Mouse (Mus musculus) kidney, adult 9 months (tissue): ENCODE data around the gene Zswim1.
"Not testable (repeated sequence)": the region's sequence is repeated elsewhere in the genome, so short reads cannot be mapped to it uniquely, and the experiment has no call there.

Source experiments
- DNase-seq: peaks from one replicate; pipeline ENCODE4 v3.0.0; 2022

Gene Zswim1

GRCm38 (mm10) chr2:164793236-164793635 lies 29.2 kb upstream of the Zswim1 start:
- peak; percentile 72 for DNase-seq

- no peak for DNase-seq
These were observed 28.7 kb upstream of the Zswim1 start for GRCm38 (mm10) chr2:164793772-164794171.

- DNase-seq = peak; percentile 93
These were observed 28.2 kb upstream of the Zswim1 start for GRCm38 (mm10) chr2:164794293-164794692.

GRCm38 (mm10) chr2:164795868-164796267 lies 26.6 kb upstream of the Zswim1 start:
- no peak for DNase-seq

GRCm38 (mm10) chr2:164798554-164798953 lies 23.9 kb upstream of the Zswim1 start:
- DNase-seq = not testable (repeated sequence)

GRCm38 (mm10) chr2:164800252-164801004 lies 22.1 kb upstream of the Zswim1 start:
- DNase-seq = no peak

- peak; percentile 57 for DNase-seq
These were observed 19.1 kb upstream of the Zswim1 start for GRCm38 (mm10) chr2:164803201-164803920.

- no peak for DNase-seq
These were observed 18.6 kb upstream of the Zswim1 start for GRCm38 (mm10) chr2:164803921-164804313.

- DNase-seq = peak; percentile 99
These were observed 17.8 kb upstream of the Zswim1 start, which contains the start of the genes Acot8 and Zswim3 for GRCm38 (mm10) chr2:164804533-164805331. Gene Acot8, minus strand, starts transcription at chr2:164804882. Gene Zswim3, plus strand, starts transcription at chr2:164805098.

- no peak for DNase-seq
These were observed 17.2 kb upstream of the Zswim1 start for GRCm38 (mm10) chr2:164805332-164805718.

GRCm38 (mm10) chr2:164806614-164807013 lies 15.9 kb upstream of the Zswim1 start:
- DNase-seq = no peak

- DNase-seq = no peak
These were observed 8.9 kb upstream of the Zswim1 start for GRCm38 (mm10) chr2:164813557-164813956.

- no peak for DNase-seq
These were observed 7.1 kb upstream of the Zswim1 start for GRCm38 (mm10) chr2:164815348-164815747.

- no peak for DNase-seq
These were observed 6.7 kb upstream of the Zswim1 start for GRCm38 (mm10) chr2:164815821-164816220.

- no peak for DNase-seq
These were observed 5.3 kb upstream of the Zswim1 start for GRCm38 (mm10) chr2:164817206-164817605.

- no peak for DNase-seq
These were observed 4.8 kb upstream of the Zswim1 start for GRCm38 (mm10) chr2:164817703-164818102.

- DNase-seq = no peak
These were observed 1.4 kb upstream of the Zswim1 start for GRCm38 (mm10) chr2:164821060-164821459.

GRCm38 (mm10) chr2:164823181-164823585 lies 697 bp downstream of the Zswim1 start:
- no peak for DNase-seq

- DNase-seq = no peak
These were observed 1.5 kb downstream of the Zswim1 start for GRCm38 (mm10) chr2:164823969-164824368.

- DNase-seq = no peak
These were observed 3.0 kb downstream of the Zswim1 start for GRCm38 (mm10) chr2:164825521-164825920.

- no peak for DNase-seq
These were observed 4.8 kb downstream of the Zswim1 start for GRCm38 (mm10) chr2:164827146-164827850.

GRCm38 (mm10) chr2:164828437-164828836 lies 6.0 kb downstream of the Zswim1 start, which contains the start of gene Spata25:
Gene Spata25, minus strand, starts transcription at chr2:164828537.
- DNase-seq = no peak

GRCm38 (mm10) chr2:164829090-164829489 lies 6.6 kb downstream of the Zswim1 start:
- no peak for DNase-seq
